Mouse (Mus musculus) NIH3T3 (cell line): Measurements from ENCODE around the gene Dap.

ENCODE experiments used
- DNase-seq: peaks from one replicate; pipeline ENCODE4 v3.0.0-alpha.2; 2012; ENCODE audit warnings: low read depth

The Dap gene

DNA sequence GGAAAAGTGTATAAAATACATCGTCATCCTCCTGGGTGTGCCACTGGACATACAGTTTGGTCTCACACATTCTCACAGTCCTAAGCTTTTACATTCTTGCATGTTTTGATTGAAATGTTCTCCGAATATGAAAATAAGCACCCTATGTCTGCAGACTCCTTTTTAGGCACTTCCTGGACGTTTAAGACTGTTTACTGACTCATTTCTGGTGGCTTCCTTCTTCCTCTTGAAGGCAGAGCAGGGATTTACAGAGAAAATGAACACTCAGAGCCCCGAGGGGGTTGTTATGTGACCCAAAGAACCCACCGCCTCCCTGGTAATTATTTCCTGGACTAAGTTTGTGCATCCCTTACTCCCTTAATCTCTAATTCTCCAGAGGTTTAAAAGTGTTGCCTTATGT lies 13.8 kb downstream of the Dap start:
- DNase-seq = no peak

DNA sequence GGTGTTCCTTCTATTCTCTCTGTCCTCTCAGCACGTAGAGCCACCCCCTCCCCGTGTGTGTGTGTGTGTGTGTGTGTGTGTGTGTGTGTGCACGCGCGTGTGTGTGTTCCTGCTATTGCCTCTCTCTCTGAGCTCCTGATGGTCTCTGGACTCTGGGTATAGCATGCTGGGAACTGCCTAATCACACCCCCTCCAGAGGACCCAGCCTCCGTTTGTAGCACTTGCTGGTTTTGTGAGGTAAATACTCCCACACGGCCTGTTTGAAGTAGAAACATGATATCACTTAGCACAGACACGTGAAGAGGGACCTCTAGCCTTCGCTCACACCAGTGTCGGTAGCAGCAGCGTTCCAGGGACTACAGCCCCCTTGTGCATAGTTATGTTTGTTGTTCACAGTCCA lies 14.5 kb downstream of the Dap start:
- no peak for DNase-seq

- DNase-seq = no peak
These were observed 15.6 kb downstream of the Dap start for GRCm38 (mm10) chr15:31239713-31240112.

DNA sequence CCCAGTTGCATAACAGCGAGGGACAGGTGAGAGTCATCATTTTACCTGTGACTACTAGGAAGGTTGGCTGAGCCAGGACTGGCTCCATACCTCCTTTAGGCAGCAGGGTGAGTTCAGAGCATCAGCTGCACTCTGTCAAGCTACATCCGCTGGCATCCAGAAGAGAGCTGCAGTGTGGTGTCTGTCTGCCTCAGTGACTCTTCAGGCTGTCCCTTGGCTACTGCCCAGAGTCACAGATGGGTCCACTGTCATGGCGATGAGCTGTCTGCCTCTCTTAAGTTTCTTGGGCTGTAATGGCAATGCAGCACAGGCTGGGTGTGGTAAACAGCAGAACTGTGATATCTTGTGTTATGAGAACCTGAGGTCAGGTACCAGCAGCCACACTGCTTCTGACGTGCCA lies 16.1 kb downstream of the Dap start:
- DNase-seq = no peak

DNA sequence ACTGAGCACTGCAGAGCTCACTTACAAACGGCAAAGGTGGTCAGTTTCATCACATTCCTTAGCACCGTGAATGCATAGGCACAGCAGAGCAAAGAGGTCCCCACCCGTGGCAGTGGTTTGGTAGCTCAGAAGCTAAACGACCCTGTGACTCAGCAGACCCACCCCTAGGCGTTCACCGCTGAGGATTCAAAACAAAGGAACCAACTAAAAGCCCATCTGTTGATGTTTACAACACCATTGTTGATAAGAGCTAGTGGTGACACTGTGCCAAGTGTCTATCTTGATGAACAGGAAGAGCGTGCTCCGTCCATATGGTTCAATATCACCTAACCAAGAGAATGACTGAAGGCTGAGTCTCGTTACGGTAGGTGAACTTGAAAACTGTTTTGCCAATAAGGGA lies 19.1 kb downstream of the Dap start:
- DNase-seq = no peak

DNA sequence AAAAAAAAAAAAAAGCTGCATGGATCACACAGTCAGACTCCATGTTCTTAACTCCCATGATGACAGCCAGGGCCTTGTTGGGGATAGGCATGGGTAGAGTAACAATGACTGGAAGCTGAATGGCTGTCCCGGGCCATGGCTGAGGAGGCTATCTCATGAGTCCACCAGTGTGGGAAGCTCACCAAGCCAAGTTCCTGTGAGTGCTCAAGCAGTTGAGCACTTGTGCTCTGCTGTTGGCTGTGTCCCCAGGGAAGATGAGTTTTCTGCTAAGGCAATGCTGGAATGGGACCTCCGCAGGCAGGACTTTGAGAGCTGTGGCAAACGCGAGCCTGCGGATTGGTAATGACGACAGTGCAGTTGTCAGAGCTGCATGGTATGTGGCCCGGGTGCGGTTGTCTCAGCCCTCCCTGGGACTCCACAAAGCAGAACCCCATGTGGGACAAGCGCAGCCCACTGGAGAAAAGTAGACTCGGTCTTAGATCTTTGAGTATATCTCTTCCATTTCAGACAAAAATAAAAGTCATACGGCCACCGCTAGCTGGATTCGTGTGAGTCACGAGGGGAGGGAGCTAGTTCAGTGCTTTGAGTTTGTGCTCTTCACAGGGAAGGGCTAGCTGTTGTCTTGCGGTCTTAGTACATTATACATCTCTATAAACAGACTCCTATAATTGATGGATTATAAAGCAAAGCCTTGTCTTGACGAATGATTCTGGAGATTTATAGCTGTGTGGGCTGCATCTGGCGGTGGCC lies 20.8 kb downstream of the Dap start:
- no peak for DNase-seq

GRCm38 (mm10) chr15:31245934-31246333 lies 21.8 kb downstream of the Dap start:
- peak; percentile 44 for DNase-seq

DNA sequence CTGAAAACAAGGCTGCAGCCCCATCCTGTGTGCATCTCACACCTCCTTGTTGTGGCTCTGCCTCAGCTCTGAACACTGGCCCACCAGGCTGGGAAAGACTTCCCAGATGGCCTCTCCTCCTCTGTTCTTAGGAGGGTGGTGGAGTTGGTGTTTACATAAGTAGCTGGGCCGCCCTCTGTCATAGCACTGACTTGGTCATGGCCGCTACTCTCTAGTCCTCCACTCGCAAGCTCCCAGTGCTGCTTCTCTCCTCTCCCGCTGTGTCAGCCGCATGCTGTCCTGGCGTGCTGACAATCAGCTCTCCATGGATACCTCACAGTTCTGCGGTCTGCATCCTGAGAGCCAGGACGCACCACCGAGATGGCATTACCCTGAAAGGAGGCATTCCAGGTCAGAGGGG lies 22.9 kb downstream of the Dap start:
- no peak for DNase-seq

DNA sequence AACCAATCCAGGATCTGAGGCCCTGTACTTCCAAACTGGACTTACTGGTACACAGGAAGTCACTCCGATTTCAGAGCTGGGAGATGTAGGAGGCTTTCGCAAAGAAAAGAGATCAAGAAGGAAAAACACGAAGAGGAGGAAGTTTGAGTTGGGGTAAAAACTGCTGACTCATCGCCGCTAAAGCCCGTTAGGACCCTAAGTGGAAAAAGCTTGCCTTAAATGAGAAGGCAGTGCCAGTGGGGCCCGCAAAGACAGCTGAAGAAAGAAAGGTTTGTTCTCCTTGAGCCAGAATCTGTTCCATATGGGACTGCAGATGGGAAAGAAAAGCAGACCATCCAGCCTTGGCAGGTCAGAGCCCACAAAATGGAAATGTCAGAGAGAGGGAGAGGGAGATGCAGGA lies 24.8 kb downstream of the Dap start:
- DNase-seq = no peak

GRCm38 (mm10) chr15:31250027-31250426 lies 25.9 kb downstream of the Dap start:
- DNase-seq = no peak

DNA sequence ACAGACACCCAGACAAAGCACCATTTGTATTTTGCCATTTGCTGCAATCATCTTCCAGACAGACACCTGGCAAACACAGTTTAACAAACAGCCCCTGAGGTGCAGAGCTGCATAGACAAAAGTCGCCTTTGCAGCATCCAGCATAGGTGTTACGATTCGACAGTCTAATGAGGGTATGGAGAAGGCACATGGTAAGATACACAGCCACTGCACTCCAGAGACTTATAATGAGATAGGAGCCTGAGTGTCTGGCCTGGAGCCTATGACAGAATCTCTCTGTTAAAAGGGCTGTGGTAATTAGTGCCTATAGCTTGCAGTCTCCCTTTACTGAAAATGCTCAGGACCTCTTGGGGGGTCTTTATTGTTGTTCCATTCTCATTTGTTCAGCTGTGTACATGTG lies 26.6 kb downstream of the Dap start:
- DNase-seq = no peak

DNA sequence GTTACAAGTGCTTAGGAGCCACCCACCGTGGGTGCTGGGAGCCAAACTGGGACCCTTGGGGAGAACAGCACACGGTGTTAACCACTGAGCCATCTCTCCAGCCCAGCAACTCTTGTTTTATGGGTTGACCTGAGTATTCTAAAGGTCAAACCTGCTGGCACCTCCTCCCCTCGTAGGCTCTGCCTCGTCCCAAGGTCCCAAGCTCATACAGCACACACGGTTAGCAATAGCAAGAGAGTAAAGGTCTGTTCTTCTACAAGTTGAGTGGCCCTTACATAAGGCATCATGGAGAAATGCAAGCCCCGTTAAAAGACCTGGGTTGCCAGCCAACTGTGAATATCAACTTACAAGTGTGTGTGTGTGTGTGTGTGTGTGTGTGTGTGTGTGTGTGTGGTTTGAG lies 27.1 kb downstream of the Dap start:
- DNase-seq = no peak

DNA sequence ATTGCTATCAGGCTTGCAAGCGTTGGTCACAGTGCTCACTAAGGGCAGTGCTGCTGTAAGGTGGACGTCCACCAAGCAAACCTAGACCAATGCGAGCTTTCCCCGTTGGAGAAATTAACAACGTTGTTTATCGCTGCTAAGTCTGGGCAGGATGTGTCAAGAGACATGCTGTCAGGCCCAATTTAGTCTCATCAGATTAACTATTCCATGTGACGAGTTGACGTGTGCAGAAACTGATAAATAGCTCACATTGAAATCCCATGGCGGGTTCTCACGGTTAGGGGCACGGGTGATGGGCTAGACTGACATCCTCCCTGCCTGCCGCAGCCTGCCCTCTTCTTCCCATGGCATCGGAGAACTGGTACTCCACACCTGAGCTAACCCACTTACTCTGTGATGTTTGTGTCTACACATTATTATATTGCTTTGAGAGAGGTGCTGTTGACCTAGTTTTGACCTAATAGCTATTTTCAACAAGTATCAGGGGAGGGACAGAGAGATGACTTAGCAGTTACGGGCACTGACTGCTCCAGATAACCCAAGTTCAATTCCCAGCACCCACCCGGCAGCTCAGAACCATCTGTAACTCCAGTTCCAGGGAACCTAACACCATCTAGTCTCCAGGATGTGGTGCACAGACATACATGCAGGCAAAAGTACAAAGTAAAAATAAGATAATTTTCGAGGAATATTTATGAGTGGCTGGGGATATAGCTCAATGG lies 28.6 kb downstream of the Dap start:
- DNase-seq = no peak

- DNase-seq = no peak
These were observed 29.3 kb downstream of the Dap start for GRCm38 (mm10) chr15:31253380-31253779.

DNA sequence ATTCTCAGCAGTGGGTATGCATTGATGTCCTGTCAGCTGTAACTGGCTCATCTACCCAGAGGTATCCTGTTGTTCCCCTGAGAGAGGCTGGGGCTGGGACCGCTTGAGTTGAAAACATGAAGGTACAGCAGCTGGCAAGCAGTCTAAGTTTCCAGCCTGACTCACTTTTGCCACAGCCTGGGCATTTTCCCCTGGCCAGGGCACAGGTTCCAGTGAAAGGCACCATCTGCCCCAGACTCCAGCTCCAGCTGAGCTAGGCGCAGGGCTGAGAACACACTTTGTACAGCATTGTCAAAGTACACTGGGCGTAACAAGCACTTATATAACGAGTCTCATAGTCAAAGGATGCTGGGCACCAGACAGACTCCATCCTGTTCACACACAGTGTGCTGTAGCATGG lies 29.8 kb downstream of the Dap start:
- DNase-seq = peak; percentile 31

DNA sequence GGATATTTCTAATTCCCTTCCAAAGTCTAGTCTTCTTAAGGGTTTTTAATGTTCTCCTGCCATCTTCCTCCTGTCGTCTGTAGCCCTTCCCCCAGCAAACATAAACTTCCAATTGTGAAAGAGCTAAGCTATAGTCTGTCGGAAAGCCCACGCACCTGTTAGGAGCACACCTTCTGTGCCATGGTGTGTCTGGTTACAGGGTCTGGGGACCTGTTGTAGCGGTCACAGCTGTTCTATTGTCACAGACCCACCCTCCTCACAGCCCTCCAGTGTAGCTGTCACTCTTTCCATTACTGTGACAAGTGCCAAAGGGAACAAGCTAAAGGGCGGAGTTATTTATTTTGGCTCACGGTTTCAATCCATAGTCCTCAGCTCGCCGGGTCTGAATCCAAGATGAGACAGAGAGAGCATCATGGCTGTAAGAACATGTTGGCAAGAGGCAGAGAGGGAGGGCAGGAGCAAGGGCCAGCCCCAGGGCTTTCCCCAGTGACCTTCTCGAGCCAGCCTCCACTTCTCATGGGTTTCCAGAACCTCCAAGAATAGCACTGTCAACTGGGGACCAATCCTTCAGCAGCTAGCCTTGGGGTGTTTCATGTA lies 30.9 kb downstream of the Dap start:
- no peak for DNase-seq

DNA sequence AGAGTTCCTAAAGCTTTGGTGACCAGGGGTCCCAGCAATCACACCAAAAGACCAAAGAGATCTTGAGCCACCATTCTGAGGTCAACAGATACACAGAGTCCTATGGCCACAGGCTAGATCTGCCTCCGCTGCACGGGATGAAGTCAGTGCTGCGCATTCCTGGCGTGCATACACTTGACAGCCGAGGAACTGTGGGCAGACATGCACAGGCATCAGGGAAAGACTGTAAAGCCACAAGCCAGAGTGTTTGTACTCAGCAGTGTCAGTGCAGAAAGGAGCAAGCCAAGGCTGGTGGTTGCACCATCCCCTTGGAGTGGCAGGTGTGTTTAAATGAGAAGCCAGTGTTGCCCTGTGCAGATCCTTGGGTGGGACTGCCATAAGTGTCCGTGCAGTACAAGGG lies 31.6 kb downstream of the Dap start:
- DNase-seq = no peak

DNA sequence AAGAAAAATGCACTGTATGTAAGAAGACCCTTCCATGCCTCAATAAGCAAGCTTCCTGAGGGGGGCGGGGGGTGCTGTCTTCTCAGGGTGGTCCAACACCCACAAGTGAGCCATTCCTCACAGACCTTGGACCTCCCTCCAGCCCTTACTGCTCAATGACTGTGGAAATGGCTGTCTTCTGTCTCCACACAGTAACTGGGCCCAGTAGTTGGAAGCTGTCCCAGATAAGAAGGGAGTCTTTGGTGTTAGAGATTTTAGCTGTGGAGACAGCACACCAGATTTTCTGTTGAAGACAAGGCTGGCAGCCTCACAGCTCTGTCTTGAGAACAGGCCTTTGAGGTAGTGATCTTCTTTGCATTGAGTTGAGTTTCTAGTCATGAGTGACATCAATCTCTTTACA lies 33.2 kb downstream of the Dap start:
- no peak for DNase-seq

DNA sequence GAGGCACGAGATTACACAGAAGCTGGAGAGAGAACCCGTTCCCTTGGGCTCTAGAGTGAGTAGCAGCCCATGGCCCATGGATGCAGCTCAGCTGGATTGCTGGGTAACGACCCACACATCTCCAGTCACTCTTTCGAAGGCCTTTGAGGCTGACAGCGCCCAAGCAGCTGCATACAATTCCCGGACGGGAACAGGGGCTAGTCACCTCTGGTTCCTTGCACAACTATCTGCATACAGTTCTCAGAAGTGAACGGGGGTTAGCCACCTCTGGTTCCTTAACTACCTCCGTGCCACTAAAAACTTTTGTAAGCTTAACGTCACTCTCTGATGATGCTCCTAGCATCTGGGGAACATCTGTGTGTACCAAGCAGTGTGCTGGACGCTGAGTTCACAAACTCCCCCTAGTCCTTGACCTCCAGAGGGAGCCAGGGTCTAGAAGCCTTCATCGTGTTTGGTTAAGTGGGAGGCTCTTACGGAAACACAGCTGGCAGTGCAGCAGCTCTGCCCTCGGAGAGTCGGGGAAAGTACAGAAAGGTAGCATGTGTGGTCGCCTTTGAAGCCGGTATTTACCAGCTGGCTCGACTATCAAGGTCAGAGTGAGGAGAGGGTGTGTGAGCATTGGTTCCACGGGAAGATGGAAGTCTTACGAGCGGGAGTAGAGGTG lies 34.0 kb downstream of the Dap start:
- no peak for DNase-seq

DNA sequence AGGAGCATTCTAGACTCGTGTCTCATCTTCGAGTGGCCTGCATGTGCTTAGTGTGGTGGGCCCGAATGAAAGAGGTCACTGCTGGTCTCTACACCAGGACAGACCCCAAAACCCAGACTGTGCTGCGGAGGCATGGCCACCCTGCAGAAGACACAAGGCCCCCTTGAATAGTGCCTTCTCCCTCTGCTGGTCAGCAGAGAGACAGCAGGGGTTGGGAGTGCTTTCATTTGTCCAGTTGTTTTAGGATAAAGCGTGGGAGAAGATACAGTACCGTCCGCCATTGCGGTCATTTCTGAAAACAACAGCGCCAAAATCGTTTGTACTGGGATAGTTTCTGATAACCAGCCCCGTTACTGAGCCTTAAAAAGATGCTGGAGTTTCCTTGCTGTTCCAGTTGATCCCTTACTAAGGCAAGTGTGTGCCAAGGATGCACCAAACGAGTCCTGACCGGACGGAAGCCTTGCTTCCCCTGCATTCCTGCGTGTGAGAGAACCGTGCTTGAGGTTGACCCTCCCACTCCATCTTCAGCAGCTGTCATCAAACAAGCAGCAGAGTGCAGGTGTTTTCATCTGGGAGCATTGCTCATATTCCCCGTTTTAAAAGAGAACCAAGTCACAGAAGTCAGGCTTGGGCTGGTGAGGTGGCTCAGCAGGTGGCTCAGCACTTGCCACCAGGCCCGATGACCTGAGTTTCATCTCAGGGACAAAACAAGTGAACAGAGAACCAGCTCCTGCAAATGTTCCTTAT lies 34.8 kb downstream of the Dap start:
- peak; percentile 29 for DNase-seq

DNA sequence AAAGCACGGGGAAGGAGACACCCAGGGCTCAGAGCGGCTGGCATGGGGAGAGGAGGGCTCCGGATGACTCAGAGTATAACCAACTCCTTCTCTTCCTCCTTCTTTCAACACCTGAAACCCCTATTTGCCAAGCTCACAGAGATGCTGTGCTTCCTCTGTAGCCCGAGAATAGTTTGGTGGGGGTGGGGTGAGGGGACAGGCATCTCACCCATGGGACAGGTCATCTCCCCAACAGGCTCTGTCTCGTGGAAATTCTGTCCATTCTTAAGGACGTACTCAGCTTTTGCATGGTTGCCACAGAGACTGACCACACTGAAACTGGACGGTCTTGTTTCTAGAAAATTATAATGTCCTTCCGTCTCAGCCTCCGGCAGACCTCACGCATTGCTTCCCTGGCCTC lies 37.0 kb downstream of the Dap start:
- no peak for DNase-seq

DNA sequence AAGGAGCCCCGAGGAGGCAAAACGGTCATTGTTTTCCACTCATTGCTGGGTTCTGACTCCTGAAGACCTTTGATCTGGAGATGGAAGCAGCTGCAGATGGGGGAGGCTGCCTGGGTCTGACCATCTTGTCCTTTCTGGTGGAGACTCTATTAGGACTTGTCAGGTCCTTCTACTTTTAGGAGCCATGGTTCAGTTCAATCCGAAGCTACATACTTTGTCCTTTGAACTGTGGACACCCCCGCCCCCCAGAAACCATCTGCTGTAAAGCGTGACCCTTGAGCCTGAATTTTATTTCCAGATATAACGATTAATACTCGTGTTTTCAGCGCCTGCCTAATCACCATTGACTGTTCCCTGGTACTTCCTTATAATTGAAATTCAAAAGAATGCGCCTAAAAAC lies 38.2 kb downstream of the Dap start:
- no peak for DNase-seq
